Mouse (Mus musculus) CH12.LX (cell line): ENCODE measurements around the gene Rps27rt. TPM values are rescaled to one million over a fixed set of nuclear protein-coding genes. Genes with fewer than 3 reads are reported as not detected.

Source experiments
- DNase-seq: peaks from one replicate; pipeline ENCODE4 v3.0.0-alpha.2; 2013; ENCODE audit errors: extremely low read depth
- H3K27ac ChIP-seq: 2 replicates; pipeline ENCODE4 v1.5.1; 2012; ENCODE audit warnings: low read depth, mild to moderate bottlenecking, control low read depth, moderate library complexity; ENCODE audit not compliant: insufficient read depth
- H3K27me3 ChIP-seq: replicated peaks from 2 replicates; pipeline ENCODE3; 2012; ENCODE audit warnings: inconsistent platforms
- H3K36me3 ChIP-seq, 2 experiments: replicated peaks in 1 of 2; 2 replicates each; pipeline versions ENCODE3 to v1.6.1; 2012; ENCODE audit warnings: inconsistent platforms in 1 of 2, low read length in 1 of 2, mild to moderate bottlenecking in 1 of 2, mixed read lengths in 1 of 2, moderate library complexity in 1 of 2; ENCODE audit not compliant: control insufficient read depth in 1 of 2, insufficient read depth in 1 of 2
- H3K4me1 ChIP-seq, 2 experiments: 2 replicates each; pipeline ENCODE4 v1.6.1; 2012; ENCODE audit warnings: inconsistent platforms in 1 of 2, moderate library complexity in 1 of 2; ENCODE audit not compliant: insufficient read depth in 2 of 2, control insufficient read depth in 1 of 2
- H3K4me2 ChIP-seq: 2 replicates; pipeline ENCODE4 v1.6.1; 2012; ENCODE audit warnings: low read depth, mild to moderate bottlenecking, control low read depth; ENCODE audit not compliant: poor library complexity, insufficient read depth, severe bottlenecking
- H3K4me3 ChIP-seq, 3 experiments: fragments of 150-350 bp in 1 of 3; sonication (generic) in 1 of 3; replicated peaks in 1 of 3; 2 replicates each; pipeline versions ENCODE3 to v1.5.1; 2011 to 2012; ENCODE audit warnings: low read depth in 2 of 3, low read length in 2 of 3, mild to moderate bottlenecking in 2 of 3, moderate library complexity in 2 of 3, control low read depth in 1 of 3, improper control_type of control experiment in 1 of 3, inconsistent platforms in 1 of 3, mixed read lengths in 1 of 3; ENCODE audit not compliant: poor library complexity in 1 of 3
- H3K79me2 ChIP-seq: replicated peaks from 2 replicates; pipeline ENCODE4 v1.6.1; 2012; ENCODE audit warnings: mild to moderate bottlenecking, moderate library complexity; ENCODE audit not compliant: control insufficient read depth, poor library complexity, insufficient read depth, severe bottlenecking; ENCODE audit errors: extremely low read depth
- H3K9ac ChIP-seq: 2 replicates; pipeline ENCODE4 v1.6.1; 2012; ENCODE audit warnings: low read depth, mild to moderate bottlenecking, control low read depth, moderate library complexity; ENCODE audit not compliant: insufficient read depth
- H3K9me3 ChIP-seq: replicated peaks from 2 replicates; pipeline ENCODE3; 2012; ENCODE audit warnings: low read length, inconsistent platforms, mixed read lengths
- BHLHE40 ChIP-seq: IDR thresholded peaks from 2 replicates; pipeline ENCODE4 v1.6.1; 2011; ENCODE audit warnings: mild to moderate bottlenecking, low read depth, low read length, improper control_type of control experiment
- CTCF ChIP-seq, 2 experiments: IDR thresholded peaks in 1 of 2; conservative IDR thresholded peaks in 1 of 2; 2 replicates each; pipeline ENCODE4 v1.5.1; 2011 to 2012; ENCODE audit warnings: low read depth in 2 of 2, low read length in 2 of 2, improper control_type of control experiment in 1 of 2, inconsistent platforms in 1 of 2, mild to moderate bottlenecking in 1 of 2, moderate library complexity in 1 of 2
- E2F4 ChIP-seq: IDR thresholded peaks from 2 replicates; pipeline ENCODE4 v1.6.1; 2011; ENCODE audit warnings: low read depth, low read length, improper control_type of control experiment; ENCODE audit not compliant: insufficient replicate concordance
- EP300 ChIP-seq: IDR thresholded peaks from 2 replicates; pipeline ENCODE4 v1.6.1; 2011; ENCODE audit warnings: low read length, improper control_type of control experiment
- HCFC1 ChIP-seq: IDR thresholded peaks from 2 replicates; pipeline ENCODE4 v1.6.1; 2012; ENCODE audit warnings: low read depth, mild to moderate bottlenecking, inconsistent platforms, low read length, improper control_type of control experiment
- IRF4 ChIP-seq: IDR thresholded peaks from 2 replicates; pipeline ENCODE4 v1.6.1; 2014; ENCODE audit warnings: low read depth, mild to moderate bottlenecking, inconsistent platforms, low read length, improper control_type of control experiment
- JUND ChIP-seq: conservative IDR thresholded peaks from 2 replicates; pipeline ENCODE4 v1.6.1; 2011; ENCODE audit warnings: low read depth, low read length, improper control_type of control experiment
- MAFK ChIP-seq: IDR thresholded peaks from 2 replicates; pipeline ENCODE4 v1.6.1; 2011; ENCODE audit warnings: low read length, improper control_type of control experiment; ENCODE audit not compliant: insufficient replicate concordance
- MAX ChIP-seq: IDR thresholded peaks from 2 replicates; pipeline ENCODE4 v1.6.1; 2011; ENCODE audit warnings: low read length, improper control_type of control experiment
- MAZ ChIP-seq: IDR thresholded peaks from 2 replicates; pipeline ENCODE4 v1.6.1; 2012; ENCODE audit warnings: low read depth, mild to moderate bottlenecking, inconsistent platforms, low read length, improper control_type of control experiment, moderate library complexity
- MYC ChIP-seq: IDR thresholded peaks from 2 replicates; pipeline ENCODE4 v1.6.1; 2011; ENCODE audit warnings: low read depth, mild to moderate bottlenecking, improper control_type of control experiment, low read length
- NELFE ChIP-seq: IDR thresholded peaks from 2 replicates; pipeline ENCODE4 v1.6.1; 2011; ENCODE audit warnings: low read depth, low read length, improper control_type of control experiment
- NRF1 ChIP-seq: IDR thresholded peaks from 2 replicates; pipeline ENCODE4 v1.6.1; 2014; ENCODE audit warnings: low read depth, mild to moderate bottlenecking, inconsistent platforms, low read length, improper control_type of control experiment, moderate library complexity
- PAX5 ChIP-seq: IDR thresholded peaks from 2 replicates; pipeline ENCODE4 v1.6.1; 2012; ENCODE audit warnings: low read length, inconsistent platforms, mixed read lengths
- POLR2AphosphoS2 ChIP-seq: IDR thresholded peaks from 2 replicates; pipeline ENCODE4 v1.6.1; 2011; ENCODE audit warnings: low read depth, low read length, improper control_type of control experiment
- RAD21 ChIP-seq: IDR thresholded peaks from 2 replicates; pipeline ENCODE4 v1.6.1; 2011; ENCODE audit warnings: low read depth, mild to moderate bottlenecking, low read length, improper control_type of control experiment, moderate library complexity
- RCOR1 ChIP-seq: conservative IDR thresholded peaks from 2 replicates; pipeline ENCODE4 v1.6.1; 2012; ENCODE audit warnings: low read depth, mild to moderate bottlenecking, inconsistent platforms, low read length, improper control_type of control experiment
- SMC3 ChIP-seq: IDR thresholded peaks from 2 replicates; pipeline ENCODE4 v1.6.1; 2011; ENCODE audit warnings: low read depth, low read length, improper control_type of control experiment
- TBP ChIP-seq: conservative IDR thresholded peaks from 2 replicates; pipeline ENCODE4 v1.6.1; 2011; ENCODE audit warnings: low read depth, low read length, improper control_type of control experiment
- UBTF ChIP-seq: IDR thresholded peaks from 2 replicates; pipeline ENCODE4 v1.6.1; 2012; ENCODE audit warnings: low read depth, mild to moderate bottlenecking, inconsistent platforms, low read length, improper control_type of control experiment, moderate library complexity
- ZKSCAN1 ChIP-seq: IDR thresholded peaks from 2 replicates; pipeline ENCODE4 v1.6.1; 2012; ENCODE audit warnings: low read depth, inconsistent platforms, low read length, improper control_type of control experiment, borderline replicate concordance
- ZMIZ1 ChIP-seq: IDR thresholded peaks from 2 replicates; pipeline ENCODE4 v1.6.1; 2012; ENCODE audit warnings: low read depth, mild to moderate bottlenecking, inconsistent platforms, low read length, improper control_type of control experiment
- ZNF384 ChIP-seq: IDR thresholded peaks from 2 replicates; pipeline ENCODE4 v1.6.1; 2012; ENCODE audit warnings: low read depth, low read length, improper control_type of control experiment, inconsistent platforms
- dilution Hi-C: fragments of 300-500 bp; cut with MboI; formaldehyde crosslinking; loops from 2 replicates; pipeline ENCODE4 v1.14.3; 2020; ENCODE audit warnings: low sequenced_read_pairs; ENCODE audit not compliant: extremely low pct_unique_long_range_greater_than_20kb, extremely low pct_ligation_motif_present
- in situ Hi-C: fragments of 300-500 bp; cut with MboI; formaldehyde crosslinking; loops from 3 replicates; pipeline ENCODE4 v1.14.3; 2019; ENCODE audit warnings: low sequenced_read_pairs, low pct_ligation_motif_present, low pct_unique_long_range_greater_than_20kb, mixed read lengths
- polyA plus RNA-seq: library from polyadenylated mRNA; unstranded; fragments of >175 nt; gene quantifications from 2 replicates; pipeline ENCODE4 v1.2.1, GENCODE M21; 2012; ENCODE audit warnings: low read depth; ENCODE audit not compliant: insufficient read length
- total RNA-seq, 2 experiments: library from RNA; depleted of rRNA; stranded (reverse); fragments of 300-350 nt in 1 of 2; fragments of >200 nt in 1 of 2; gene quantifications; 2 replicates each; pipeline ENCODE4 v1.2.3; 2012 to 2014

The Rps27rt gene
- total and polyA plus RNA-seq, 3 experiments: 107 to 455 (median 180) TPM

DNA sequence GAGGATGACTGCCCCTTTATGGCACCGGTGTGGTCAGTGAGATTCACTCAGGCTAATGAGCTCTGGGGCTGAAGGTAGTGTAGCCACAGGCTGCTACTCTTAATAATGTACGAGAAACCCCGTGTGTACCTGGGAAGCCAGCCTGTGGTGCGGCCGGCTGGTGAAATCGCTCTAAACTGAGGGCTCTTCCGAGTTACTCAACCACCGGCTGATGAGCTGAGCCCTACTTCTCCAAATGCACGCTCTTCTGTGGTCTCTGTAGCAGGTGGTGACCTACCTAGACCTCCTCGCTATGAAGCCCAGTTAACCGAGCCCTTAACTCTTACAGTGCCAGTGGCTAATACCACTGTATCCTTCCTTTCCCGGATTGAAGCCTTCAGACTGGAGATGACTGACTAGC lies 29.8 kb upstream of the Rps27rt start:
- dilution Hi-C loops (no loop called here), in situ Hi-C loops (no loop called here)
- TF ChIP-seq SMC3: no peak
- no peaks in the 10 kb centered on the region for H3K36me3 ChIP-seq
- H3K4me1 ChIP-seq: no peaks in the 10 kb centered on the region
- H3K27ac ChIP-seq: no peak overlapping the region
- no peak overlapping the region for H3K4me2 ChIP-seq
- no peak overlapping the region for H3K9ac ChIP-seq
- peaks cover 17% of the 10 kb centered on the region for H3K9me3 ChIP-seq
- no peak for DNase-seq
- H3K4me3 ChIP-seq: no peak overlapping the region
- H3K27me3 ChIP-seq: no peaks in the 10 kb centered on the region
- H3K79me2 ChIP-seq: no peaks in the 10 kb centered on the region

DNA sequence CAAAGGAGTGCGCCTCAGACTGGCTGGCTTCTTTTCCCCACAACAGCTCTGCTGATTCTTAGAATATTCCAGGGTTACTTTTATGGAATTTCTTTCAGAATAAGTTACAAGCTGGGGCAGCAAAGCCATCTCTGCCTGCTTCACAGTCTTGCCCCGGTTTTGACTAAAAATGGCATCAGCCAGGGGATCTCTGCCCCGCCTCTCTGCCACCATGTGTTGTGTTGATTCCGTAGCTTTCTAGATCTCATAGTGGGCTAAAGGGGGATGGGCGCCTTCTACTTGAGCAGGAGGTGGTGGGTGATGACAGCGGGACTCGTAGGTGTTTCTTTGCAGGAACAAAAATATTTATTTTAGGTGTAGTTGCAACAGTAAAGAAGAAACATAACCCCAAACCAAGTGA lies 25.7 kb upstream of the Rps27rt start:
- in situ Hi-C loops: no loop called here

DNA sequence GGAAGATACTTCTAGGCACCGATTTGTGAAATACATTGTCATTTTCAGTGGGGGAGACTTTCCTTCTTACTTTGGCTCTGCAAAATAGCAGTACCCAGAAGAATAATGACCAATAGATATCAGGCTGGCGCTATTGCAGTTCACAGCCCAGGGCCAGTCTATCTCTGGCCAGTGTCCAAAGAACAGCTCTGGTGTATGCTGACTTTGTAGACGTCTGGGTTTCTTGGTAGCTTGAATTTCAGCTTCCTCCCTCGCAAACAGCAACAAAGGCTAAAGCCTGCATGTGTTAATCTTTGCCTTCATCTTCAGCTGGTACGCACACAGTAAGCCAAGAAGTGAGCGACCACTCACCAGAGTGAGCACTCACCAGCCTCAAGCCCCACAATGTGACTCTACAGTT lies 25.2 kb upstream of the Rps27rt start:
- Histone ChIP-seq H3K4me1 (no peaks in the 10 kb centered on the region), H3K4me2 (no peak overlapping the region), H3K27ac (no peak overlapping the region), H3K27me3 (no peaks in the 10 kb centered on the region), H3K79me2 (no peaks in the 10 kb centered on the region), H3K9me3 (peaks cover 11% of the 10 kb centered on the region), H3K36me3 (no peaks in the 10 kb centered on the region), H3K9ac (no peak overlapping the region), H3K4me3 (no peak overlapping the region)
- TF ChIP-seq IRF4 (no peak), HCFC1 (no peak), RAD21 (no peak), BHLHE40 (no peak), NRF1 (no peak), NELFE (no peak), JUND (no peak), EP300 (no peak), MYC (no peak), E2F4 (no peak), TBP (no peak), ZNF384 (no peak), POLR2AphosphoS2 (no peak)
- no peak for DNase-seq
- dilution Hi-C loops: no loop called here
- in situ Hi-C loops: no loop called here

More for the DNA sequence above, 25.7 kb upstream of the Rps27rt start:
- no peak overlapping the region for H3K4me2 ChIP-seq
- dilution Hi-C loops: no loop called here
- no peak overlapping the region for H3K9ac ChIP-seq
- no peak for DNase-seq
- peaks cover 11% of the 10 kb centered on the region for H3K9me3 ChIP-seq
- H3K79me2 ChIP-seq: no peaks in the 10 kb centered on the region
- TF ChIP-seq EP300 (no peak), UBTF (no peak), MAX (no peak), MAZ (no peak), PAX5 (no peak), ZMIZ1 (no peak), RCOR1 (no peak), MAFK (no peak), ZKSCAN1 (no peak), CTCF (conservative IDR thresholded peaks at IDR 0.05 in 1 of 2, IDR thresholded peaks at IDR 0.05 in 1 of 2; ENCODE audit: low read depth in 2 of 2, low read length in 2 of 2) (no peak), HCFC1 (no peak), TBP (no peak)
- TF ChIP-seq, all 38 proteins: peak for 0
- H3K4me3 ChIP-seq: no peak overlapping the region
- no peaks in the 10 kb centered on the region for H3K27me3 ChIP-seq
- H3K27ac ChIP-seq: no peak overlapping the region
- no peaks in the 10 kb centered on the region for H3K36me3 ChIP-seq
- no peaks in the 10 kb centered on the region for H3K4me1 ChIP-seq
